Mouse (Mus musculus) lung, embryonic 14.5 days (tissue): ENCODE measurements at regions not wholly inside any gene's neighbourhood (a gene's known extent, or its start where the extent isn't known, plus 50 kb on each side); places are given as distances from the start of the nearest gene placed in this dataset.
A peak's percentile ranks its signal among the peaks of the same experiment; 100 is the strongest.

Experiments
- ATAC-seq: fragments of 200-750 bp; cut with Nextera tagmentation; 2 replicates; pipeline ENCODE4 v1.8.0; 2017; ENCODE audit warnings: mild to moderate bottlenecking, moderate TSS enrichment, moderate library complexity; ENCODE audit not compliant: insufficient read depth
- DNase-seq: peaks from one replicate; pipeline ENCODE4 v3.0.0-alpha.2; 2015
- H3K27ac ChIP-seq: fragments of 300-500 bp; sonication (generic); 2 replicates; pipeline ENCODE4 v1.5.1; 2014; ENCODE audit warnings: low read depth, mild to moderate bottlenecking, moderate library complexity
- H3K27me3 ChIP-seq: fragments of 300-500 bp; sonication (generic); 2 replicates; pipeline ENCODE4 v1.6.1; 2014; ENCODE audit warnings: low read length, control low read depth; ENCODE audit not compliant: insufficient read depth
- H3K36me3 ChIP-seq: fragments of 300-500 bp; sonication (generic); 2 replicates; pipeline ENCODE4 v1.6.1; 2014; ENCODE audit warnings: control low read depth; ENCODE audit not compliant: insufficient read depth
- H3K4me1 ChIP-seq: fragments of 300-500 bp; sonication (generic); 2 replicates; pipeline ENCODE4 v1.6.1; 2014; ENCODE audit warnings: antibody characterized with exemption, control low read depth; ENCODE audit not compliant: insufficient read depth
- H3K4me2 ChIP-seq: fragments of 300-500 bp; sonication (generic); 2 replicates; pipeline ENCODE4 v1.6.1; 2014; ENCODE audit warnings: mild to moderate bottlenecking
- H3K4me3 ChIP-seq: fragments of 300-500 bp; sonication (generic); 2 replicates; pipeline ENCODE4 v1.5.1; 2014; ENCODE audit warnings: low read depth, low read length
- H3K9ac ChIP-seq: fragments of 300-500 bp; sonication (generic); 2 replicates; pipeline ENCODE4 v1.6.1; 2014
- H3K9me3 ChIP-seq: fragments of 300-500 bp; sonication (generic); 2 replicates; pipeline ENCODE4 v1.6.1; 2016; ENCODE audit warnings: low read depth, low read length, control low read depth
- CTCF ChIP-seq: IDR thresholded peaks from 2 replicates; pipeline ENCODE4 v1.5.1; 2016; ENCODE audit warnings: antibody characterized with exemption, low read depth
- WGBS: fragments of 180-500 bp; shearing (Covaris S2); extraction: QIAGEN DNeasy Blood & Tissue Kit; methylation state at CpG from one replicate; pipeline ENCODE4 v1.1.7; 2014; 5-methylcytosine and 5-hydroxymethylcytosine counted together

- H3K36me3 ChIP-seq = no peaks in the 10 kb centered on the region
- peak; percentile 7 for DNase-seq
Measured at GRCm38 (mm10) chr12:93019633-93020032, 1170.7 kb upstream of the Sel1l start.

GRCm38 (mm10) chr12:93011583-93011982 is 1162.6 kb upstream of the Sel1l start:
- no peaks in the 10 kb centered on the region for H3K9me3 ChIP-seq
- DNase-seq (no peak), ATAC-seq (no peak)
- H3K4me1 ChIP-seq = no peaks in the 10 kb centered on the region
- TF ChIP-seq CTCF = no peak
- no peak overlapping the region for H3K4me2 ChIP-seq
- no peaks in the 10 kb centered on the region for H3K36me3 ChIP-seq
- no peaks in the 10 kb centered on the region for H3K27me3 ChIP-seq
- H3K4me3 ChIP-seq = no peak overlapping the region
- no peak overlapping the region for H3K27ac ChIP-seq
- H3K9ac ChIP-seq = no peak overlapping the region

More at GRCm38 (mm10) chr12:93019633-93020032, 1170.7 kb upstream of the Sel1l start:
- no peaks in the 10 kb centered on the region for H3K4me1 ChIP-seq
- no peak overlapping the region for H3K9ac ChIP-seq
- no peak; the same call in 1 of the 2 replicates for ATAC-seq
- no peak overlapping the region for H3K27ac ChIP-seq
- no peak for TF ChIP-seq CTCF
- H3K27me3 ChIP-seq = no peaks in the 10 kb centered on the region
- H3K4me3 ChIP-seq = no peak overlapping the region
- no peaks in the 10 kb centered on the region for H3K9me3 ChIP-seq
- H3K4me2 ChIP-seq = no peak overlapping the region

- Histone ChIP-seq H3K36me3 (no peaks in the 10 kb centered on the region), H3K4me3 (no peak overlapping the region), H3K9me3 (no peaks in the 10 kb centered on the region), H3K27me3 (no peaks in the 10 kb centered on the region), H3K27ac (no peak overlapping the region), H3K4me2 (no peak overlapping the region), H3K4me1 (no peaks in the 10 kb centered on the region), H3K9ac (no peak overlapping the region)
- DNase-seq (peak; percentile 19), ATAC-seq (no peak)
- WGBS = 45% methylated on average over 2 of the region's 2 CpGs
- peak; percentile 28; the same call in 1 of the 2 replicates for TF ChIP-seq CTCF
Measured at GRCm38 (mm10) chr12:93006844-93007365, 1157.9 kb upstream of the Sel1l start.

- no peak for TF ChIP-seq CTCF
- H3K27me3 ChIP-seq = no peaks in the 10 kb centered on the region
- H3K4me2 ChIP-seq = no peak overlapping the region
- H3K36me3 ChIP-seq = no peaks in the 10 kb centered on the region
- no peak overlapping the region for H3K9ac ChIP-seq
- DNase-seq (no peak), ATAC-seq (no peak)
- no peaks in the 10 kb centered on the region for H3K4me1 ChIP-seq
- H3K27ac ChIP-seq = no peak overlapping the region
- 76% methylated on average over 4 of the region's 4 CpGs for WGBS
- H3K4me3 ChIP-seq = no peak overlapping the region
- no peaks in the 10 kb centered on the region for H3K9me3 ChIP-seq
Measured at GRCm38 (mm10) chr12:93003125-93003524, 1154.2 kb upstream of the Sel1l start.

- Histone ChIP-seq H3K9me3 (peaks cover 4% of the 10 kb centered on the region; the same call in 1 of the 2 replicates), H3K4me3 (no peak overlapping the region), H3K9ac (no peak overlapping the region), H3K27me3 (no peaks in the 10 kb centered on the region), H3K27ac (no peak overlapping the region), H3K36me3 (no peaks in the 10 kb centered on the region), H3K4me2 (no peak overlapping the region), H3K4me1 (no peaks in the 10 kb centered on the region)
- TF ChIP-seq CTCF = no peak
- DNase-seq (no peak), ATAC-seq (no peak)
- WGBS = 79% methylated on average over 3 of the region's 3 CpGs
Measured at GRCm38 (mm10) chr12:92975698-92976097, 1126.7 kb upstream of the Sel1l start.

- DNase-seq = no peak
- no peaks in the 10 kb centered on the region for H3K27me3 ChIP-seq
- H3K9me3 ChIP-seq = no peaks in the 10 kb centered on the region
- H3K4me3 ChIP-seq = no peak overlapping the region
- TF ChIP-seq CTCF = no peak
- WGBS = 86% methylated on average over 3 of the region's 3 CpGs
- H3K9ac ChIP-seq = no peak overlapping the region
- no peaks in the 10 kb centered on the region for H3K36me3 ChIP-seq
- H3K4me1 ChIP-seq = no peaks in the 10 kb centered on the region
- H3K27ac ChIP-seq = no peak overlapping the region
- ATAC-seq = no peak
- H3K4me2 ChIP-seq = no peak overlapping the region
Measured at GRCm38 (mm10) chr12:92944352-92944751, 1095.4 kb upstream of the Sel1l start.

GRCm38 (mm10) chr12:92927591-92927990 is 1078.6 kb upstream of the Sel1l start:
- Histone ChIP-seq H3K27me3 (no peaks in the 10 kb centered on the region), H3K4me1 (no peaks in the 10 kb centered on the region), H3K9me3 (no peaks in the 10 kb centered on the region), H3K27ac (no peak overlapping the region), H3K4me3 (no peak overlapping the region), H3K4me2 (no peak overlapping the region), H3K9ac (no peak overlapping the region), H3K36me3 (no peaks in the 10 kb centered on the region)
- DNase-seq = peak; percentile 2
- ATAC-seq = no peak
- 36% methylated on average over 2 of the region's 2 CpGs for WGBS
- TF ChIP-seq CTCF = no peak

- no peaks in the 10 kb centered on the region for H3K27me3 ChIP-seq
- no peak overlapping the region for H3K4me2 ChIP-seq
- no peaks in the 10 kb centered on the region for H3K9me3 ChIP-seq
- H3K4me3 ChIP-seq = no peak overlapping the region
- no peaks in the 10 kb centered on the region for H3K36me3 ChIP-seq
- WGBS = 5% methylated on average over 1 of the region's 1 CpGs
- no peak overlapping the region for H3K9ac ChIP-seq
- ATAC-seq (peak; percentile 54; the same call in 1 of the 2 replicates), DNase-seq (peak; percentile 82)
- no peak overlapping the region for H3K27ac ChIP-seq
- no peaks in the 10 kb centered on the region for H3K4me1 ChIP-seq
- TF ChIP-seq CTCF = no peak
Measured at GRCm38 (mm10) chr12:92926942-92927341, 1078.0 kb upstream of the Sel1l start.
